Mouse (Mus musculus) spleen, embryonic (tissue): ENCODE results near the gene Agr3.

Source experiments
- CTCF ChIA-PET: fragments of 350-600 bp; sonication (Branson Sonifier 250); formaldehyde crosslinking; loops from one replicate; lab custom pipeline; 2022; lab: Charles Lee

Gene Agr3

GRCm38 (mm10) chr12:35983472-35983871 lies 58.1 kb downstream of the Agr3 start:
- CTCF ChIA-PET = interaction anchor here (0.6 kb wide), 1 partner anchor 303 kb away, joined by 3 read pairs; no protein-coding TSS in a partner anchor

- CTCF ChIA-PET = no interaction called here
Observed at GRCm38 (mm10) chr12:35984743-35985142, 59.3 kb downstream of the Agr3 start.

- CTCF ChIA-PET = interaction anchor here (0.7 kb wide), 1 partner anchor 170 kb away, joined by 16 read pairs; no protein-coding TSS in a partner anchor
Observed at GRCm38 (mm10) chr12:35992711-35993110, 67.3 kb downstream of the Agr3 start, which contains the start of gene Agr2. Agr2 (plus strand) TSS chr12:35992907.

- CTCF ChIA-PET = no interaction called here
Observed at GRCm38 (mm10) chr12:35993583-35993982, 68.2 kb downstream of the Agr3 start.

- CTCF ChIA-PET = interaction anchor here (0.6 kb wide), 1 partner anchor 323 kb away, joined by 23 read pairs; no protein-coding TSS in a partner anchor
Observed at GRCm38 (mm10) chr12:35994098-35994497, 68.7 kb downstream of the Agr3 start.

GRCm38 (mm10) chr12:35995799-35996198 lies 70.4 kb downstream of the Agr3 start:
- CTCF ChIA-PET = no interaction called here
